Mouse (Mus musculus) embryonic facial prominence, embryonic 10.5 days (tissue): ENCODE measurements around the gene Gm525. TPM values are rescaled to one million over a fixed set of nuclear protein-coding genes. Genes with fewer than 3 reads are reported as not detected.
"Not testable (repeated sequence)": the region's sequence is repeated elsewhere in the genome, so short reads cannot be mapped to it uniquely, and the experiment has no call there.

Experiments
- DNase-seq: peaks from one replicate; pipeline ENCODE4 v3.0.0-alpha.2; 2017; ENCODE audit warnings: low spot score
- H3K27ac ChIP-seq: fragments of 300-500 bp; sonication (generic); replicated peaks from 2 replicates; pipeline ENCODE4 v1.5.1; 2016; ENCODE audit warnings: mild to moderate bottlenecking
- H3K27me3 ChIP-seq: fragments of 300-500 bp; sonication (generic); replicated peaks from 2 replicates; pipeline ENCODE4 v1.6.1; 2016; ENCODE audit warnings: low read depth, mild to moderate bottlenecking; ENCODE audit not compliant: poor library complexity, severe bottlenecking
- H3K36me3 ChIP-seq: fragments of 300-500 bp; sonication (generic); replicated peaks from 2 replicates; pipeline ENCODE4 v1.6.1; 2016; ENCODE audit warnings: mild to moderate bottlenecking, moderate library complexity
- H3K4me1 ChIP-seq: fragments of 300-500 bp; sonication (generic); 2 replicates; pipeline ENCODE4 v1.6.1; 2016
- H3K4me3 ChIP-seq: fragments of 300-500 bp; sonication (generic); 2 replicates; pipeline ENCODE4 v1.5.1; 2016; ENCODE audit warnings: mild to moderate bottlenecking, moderate library complexity
- H3K9me3 ChIP-seq: fragments of 300-500 bp; sonication (generic); 2 replicates; pipeline ENCODE4 v1.6.1; 2016; ENCODE audit warnings: mild to moderate bottlenecking
- WGBS: fragments of 180-500 bp; shearing (Covaris S2); methylation state at CpG from one replicate; pipeline ENCODE4 v1.1.7; 2016; 5-methylcytosine and 5-hydroxymethylcytosine counted together
- polyA plus RNA-seq: library from polyadenylated mRNA; unstranded; fragments of >200 nt; fragmentation: Nextera tagmentation; extraction: Ambion mirVana; gene quantifications from 2 replicates; pipeline ENCODE4 v1.2.1, GENCODE M21; 2016

Gm525 gene
- polyA plus RNA-seq, 1 experiment from 2014 or later, result not detected

DNA sequence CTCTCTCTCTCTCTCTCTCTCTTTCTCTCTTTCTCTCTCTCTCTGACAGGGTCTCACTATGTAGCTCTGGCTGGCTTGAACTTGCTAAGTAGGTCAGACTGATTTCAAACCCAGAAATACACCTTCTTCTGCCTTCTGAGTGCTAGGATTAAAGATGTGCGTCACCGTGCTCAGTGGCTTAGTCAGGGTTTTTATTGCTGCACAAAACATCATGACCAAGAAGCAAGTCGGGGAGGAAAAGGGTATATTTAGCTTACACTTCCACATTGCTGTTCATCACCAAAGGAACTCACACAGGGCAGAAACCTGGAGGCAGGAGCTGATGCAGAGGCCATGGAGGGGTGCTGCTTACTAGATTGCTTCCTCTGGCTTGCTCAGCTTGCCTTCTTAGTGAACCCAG is 9.1 kb downstream of the Gm525 start:
- WGBS, result 93% methylated on average over 3 of the region's 3 CpGs
- not testable (repeated sequence) for H3K9me3 ChIP-seq, H3K27ac ChIP-seq, H3K27me3 ChIP-seq, H3K4me3 ChIP-seq, DNase-seq, H3K36me3 ChIP-seq, H3K4me1 ChIP-seq

DNA sequence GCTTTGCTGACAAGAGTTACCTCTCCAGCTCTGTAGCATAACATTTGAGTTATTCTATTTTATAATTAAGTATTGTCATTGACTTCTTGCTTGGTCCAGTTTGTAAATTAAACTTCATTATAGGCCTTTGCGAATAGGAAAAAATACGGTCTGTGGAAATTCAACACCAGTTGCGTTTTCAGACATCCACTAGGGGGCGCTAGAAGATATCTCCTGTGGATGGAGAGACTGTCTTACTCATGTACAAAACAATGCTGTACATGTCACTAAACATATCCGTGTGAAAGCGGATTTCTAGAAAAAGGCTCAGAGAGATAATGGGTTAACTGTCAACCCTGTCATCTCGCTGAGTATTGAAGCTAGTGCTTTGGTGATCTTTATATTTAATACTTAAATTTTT is 11.0 kb downstream of the Gm525 start:
- peak; percentile 47 for DNase-seq
- Histone ChIP-seq H3K9me3 (no peaks in the 10 kb centered on the region), H3K27ac (no peak overlapping the region), H3K4me1 (peaks cover 2% of the 10 kb centered on the region; the same call in 1 of the 2 replicates), H3K36me3 (no peaks in the 10 kb centered on the region), H3K27me3 (no peaks in the 10 kb centered on the region), H3K4me3 (no peak overlapping the region)
- WGBS, result 45% methylated on average over 7 of the region's 7 CpGs

DNA sequence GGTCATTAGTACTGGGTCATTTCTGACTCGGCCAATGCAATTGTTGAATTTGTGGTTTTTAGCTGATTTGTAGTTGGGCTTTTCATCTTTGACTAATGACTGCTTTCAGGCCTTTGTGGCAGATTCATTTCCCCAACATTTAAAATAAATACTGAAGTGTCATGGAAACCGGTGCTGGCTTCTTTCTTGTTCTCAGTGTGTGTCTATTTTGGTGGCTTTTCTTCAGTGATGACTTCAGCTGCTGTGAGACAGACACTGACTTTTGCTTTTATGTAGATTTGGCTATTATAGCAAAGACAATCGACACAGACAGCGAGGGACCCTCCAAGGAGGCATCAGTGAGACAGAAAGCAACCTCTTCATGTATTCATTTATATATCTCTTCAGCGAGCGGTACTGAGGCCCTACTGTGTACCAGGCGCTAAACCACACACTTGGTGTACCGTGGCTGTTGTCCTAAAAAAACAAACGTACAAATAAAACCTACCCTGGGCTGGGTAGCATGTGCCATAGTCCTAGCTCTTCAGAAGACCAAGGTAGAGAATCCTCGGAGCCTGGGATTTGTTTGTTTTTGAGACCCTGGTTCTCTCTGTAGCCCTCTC is 12.7 kb downstream of the Gm525 start:
- Histone ChIP-seq H3K4me3 (no peak overlapping the region), H3K27ac (no peak overlapping the region), H3K27me3 (no peaks in the 10 kb centered on the region), H3K4me1 (no peaks in the 10 kb centered on the region), H3K36me3 (no peaks in the 10 kb centered on the region), H3K9me3 (no peaks in the 10 kb centered on the region)
- no peak for DNase-seq
- WGBS, result 86% methylated on average over 10 of the region's 10 CpGs

DNA sequence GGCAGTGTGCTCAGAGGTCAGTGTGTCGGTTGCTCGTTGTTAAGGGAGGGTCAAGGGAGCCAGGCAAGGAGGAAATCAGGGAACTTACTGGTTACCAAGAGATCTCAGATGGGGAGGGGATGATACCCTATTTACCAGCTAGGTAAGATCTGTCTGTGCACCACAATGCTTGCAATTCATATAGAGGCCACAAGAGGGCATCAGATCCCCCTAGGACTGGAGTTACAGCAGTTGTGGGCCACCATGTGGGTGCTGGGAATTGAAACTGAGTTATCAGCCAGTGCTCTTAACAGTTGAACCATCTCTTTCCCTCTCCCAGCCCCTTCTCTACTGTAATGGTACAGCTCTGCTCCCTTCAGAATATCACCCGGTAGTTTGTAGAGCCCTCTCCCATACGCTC is 15.1 kb downstream of the Gm525 start:
- no peaks in the 10 kb centered on the region for H3K9me3 ChIP-seq
- H3K4me1 ChIP-seq, result no peaks in the 10 kb centered on the region
- no peak for DNase-seq
- H3K27me3 ChIP-seq, result no peaks in the 10 kb centered on the region
- no peak overlapping the region for H3K27ac ChIP-seq
- no peak overlapping the region for H3K4me3 ChIP-seq
- WGBS, result 92% methylated on average over 4 of the region's 4 CpGs
- no peaks in the 10 kb centered on the region for H3K36me3 ChIP-seq

DNA sequence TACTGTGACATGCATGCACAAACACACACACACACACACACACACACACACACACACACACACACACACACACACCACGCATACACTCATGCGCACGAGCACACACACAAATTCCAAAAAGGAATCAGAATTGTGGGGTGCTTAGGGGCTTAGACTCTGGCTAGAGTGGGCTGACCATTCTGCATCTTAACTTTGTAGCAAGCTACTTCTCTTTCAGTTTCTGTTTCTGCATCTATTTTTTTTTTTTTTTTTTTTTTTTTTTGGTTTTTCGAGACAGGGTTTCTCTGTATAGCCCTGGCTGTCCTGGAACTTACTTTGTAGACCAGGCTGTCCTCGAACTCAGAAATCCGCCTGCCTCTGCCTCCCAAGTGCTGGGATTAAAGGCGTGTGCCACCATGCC is 16.7 kb downstream of the Gm525 start:
- DNase-seq, H3K36me3 ChIP-seq, H3K27me3 ChIP-seq, H3K4me1 ChIP-seq, H3K4me3 ChIP-seq, H3K27ac ChIP-seq, H3K9me3 ChIP-seq: not testable (repeated sequence)
- WGBS, result 91% methylated on average over 6 of the region's 7 CpGs

DNA sequence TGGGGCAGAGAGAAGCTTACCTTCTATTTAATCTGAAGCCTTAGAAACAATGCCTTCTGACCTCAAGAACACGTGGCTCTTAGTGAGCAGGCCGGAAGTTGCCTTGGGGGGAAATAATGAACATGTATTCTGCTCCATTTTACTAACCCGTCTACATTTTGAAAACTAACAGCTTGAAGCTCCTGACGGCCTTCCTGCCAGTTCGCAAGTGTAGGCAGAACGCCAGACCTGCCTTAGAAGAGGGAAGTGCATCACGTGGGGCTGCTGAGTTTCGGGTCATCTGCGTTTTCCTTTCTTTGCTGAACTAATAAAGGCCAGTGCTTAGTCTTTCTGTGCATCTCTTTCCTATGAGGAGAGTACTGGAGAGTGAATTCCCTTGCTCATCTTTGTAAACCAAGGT is 19.1 kb downstream of the Gm525 start:
- no peaks in the 10 kb centered on the region for H3K36me3 ChIP-seq
- DNase-seq, result no peak
- H3K9me3 ChIP-seq, result no peaks in the 10 kb centered on the region
- 82% methylated on average over 9 of the region's 9 CpGs for WGBS
- no peak overlapping the region for H3K27ac ChIP-seq
- H3K4me3 ChIP-seq, result no peak overlapping the region
- no peaks in the 10 kb centered on the region for H3K27me3 ChIP-seq
- no peaks in the 10 kb centered on the region for H3K4me1 ChIP-seq

DNA sequence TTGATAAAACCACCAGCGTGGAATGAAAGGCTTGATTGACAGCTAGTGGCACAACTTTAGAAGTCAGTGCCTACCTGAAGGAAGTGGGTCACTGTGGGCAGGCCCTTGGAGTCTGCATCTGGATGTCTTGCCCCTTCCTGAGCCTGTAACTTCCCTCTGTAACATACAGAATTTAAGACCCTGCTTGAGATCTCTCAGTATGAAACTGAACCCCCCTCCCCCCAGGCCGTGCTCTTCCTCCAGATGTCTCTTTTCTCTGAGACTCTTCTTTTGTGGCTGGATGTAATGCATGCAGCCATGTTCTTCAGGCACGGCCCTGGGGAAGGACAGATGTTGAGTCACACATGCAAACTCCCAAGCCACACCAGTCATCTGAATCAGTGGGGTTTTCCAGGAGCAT is 21.7 kb downstream of the Gm525 start:
- H3K36me3 ChIP-seq, result no peaks in the 10 kb centered on the region
- H3K9me3 ChIP-seq, result no peaks in the 10 kb centered on the region
- no peak for DNase-seq
- no peaks in the 10 kb centered on the region for H3K27me3 ChIP-seq
- 83% methylated on average over 3 of the region's 3 CpGs for WGBS
- H3K4me3 ChIP-seq, result no peak overlapping the region
- H3K27ac ChIP-seq, result no peak overlapping the region
- no peaks in the 10 kb centered on the region for H3K4me1 ChIP-seq

DNA sequence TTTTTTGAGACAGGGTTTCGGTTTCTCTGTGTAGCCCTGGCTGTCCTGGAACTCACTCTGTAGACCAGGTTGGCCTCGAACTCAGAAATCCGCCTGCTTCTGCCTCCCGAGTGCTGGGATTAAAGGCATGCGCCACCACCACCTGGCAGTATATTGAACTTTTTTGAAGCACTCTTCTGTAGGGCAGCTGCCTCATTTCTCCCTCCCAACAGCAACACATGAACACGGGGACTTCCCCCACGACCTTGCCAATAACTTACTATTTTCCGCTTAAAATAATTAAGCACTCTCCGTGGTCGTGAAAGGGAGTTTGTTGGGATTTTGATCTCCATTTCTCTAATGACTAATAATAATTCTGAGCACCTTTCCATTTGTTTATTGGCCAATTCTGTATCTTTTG is 23.7 kb downstream of the Gm525 start:
- H3K27me3 ChIP-seq, result peaks cover 16% of the 10 kb centered on the region
- H3K4me1 ChIP-seq, H3K27ac ChIP-seq: not testable (repeated sequence)

DNA sequence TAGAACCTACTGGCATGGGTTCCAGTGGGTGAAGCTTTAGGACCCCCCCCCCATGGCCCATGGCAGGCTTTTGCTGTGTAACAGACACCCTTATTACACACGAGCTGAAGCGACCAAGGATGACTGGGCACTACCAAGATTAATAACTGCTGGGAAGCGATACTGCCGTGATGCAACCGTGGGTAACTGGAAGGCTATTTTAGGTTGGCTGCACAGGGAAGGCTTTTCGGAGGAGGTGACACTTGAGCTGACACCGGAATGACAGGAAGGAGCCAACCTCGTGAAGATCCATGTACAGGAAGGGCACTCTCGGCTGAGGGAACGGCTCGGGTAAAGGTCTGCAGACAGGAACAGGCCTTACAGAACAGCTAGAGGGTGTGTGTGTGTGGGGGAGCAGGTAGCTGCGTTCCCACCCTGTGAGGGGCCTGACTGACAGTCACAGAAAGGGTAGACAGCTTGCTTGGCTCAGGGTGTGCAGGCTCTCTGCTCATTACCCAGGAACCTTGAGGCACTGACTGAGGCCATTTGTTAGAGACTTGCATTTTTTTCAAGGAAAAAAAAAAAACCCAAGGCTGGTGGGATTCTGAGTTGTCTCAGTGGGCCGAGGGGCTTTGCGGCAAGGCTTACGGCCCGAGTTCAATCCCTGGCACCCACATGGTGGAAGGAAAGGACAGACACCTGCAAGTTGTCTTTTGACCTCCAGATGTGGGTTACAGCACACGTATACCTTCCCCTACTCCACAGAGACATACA is 24.6 kb downstream of the Gm525 start:
- H3K27ac ChIP-seq, result no peak overlapping the region
- WGBS, result 86% methylated on average over 17 of the region's 17 CpGs
- H3K27me3 ChIP-seq, result peaks cover 17% of the 10 kb centered on the region
- no peaks in the 10 kb centered on the region for H3K36me3 ChIP-seq
- H3K9me3 ChIP-seq, result no peaks in the 10 kb centered on the region
- H3K4me3 ChIP-seq, result no peak overlapping the region
- H3K4me1 ChIP-seq, result peaks cover 8% of the 10 kb centered on the region
- DNase-seq, result no peak

More for the DNA sequence above, 23.7 kb downstream of the Gm525 start:
- WGBS, result 91% methylated on average over 10 of the region's 10 CpGs
- not testable (repeated sequence) for H3K9me3 ChIP-seq, DNase-seq, H3K36me3 ChIP-seq, H3K4me3 ChIP-seq

DNA sequence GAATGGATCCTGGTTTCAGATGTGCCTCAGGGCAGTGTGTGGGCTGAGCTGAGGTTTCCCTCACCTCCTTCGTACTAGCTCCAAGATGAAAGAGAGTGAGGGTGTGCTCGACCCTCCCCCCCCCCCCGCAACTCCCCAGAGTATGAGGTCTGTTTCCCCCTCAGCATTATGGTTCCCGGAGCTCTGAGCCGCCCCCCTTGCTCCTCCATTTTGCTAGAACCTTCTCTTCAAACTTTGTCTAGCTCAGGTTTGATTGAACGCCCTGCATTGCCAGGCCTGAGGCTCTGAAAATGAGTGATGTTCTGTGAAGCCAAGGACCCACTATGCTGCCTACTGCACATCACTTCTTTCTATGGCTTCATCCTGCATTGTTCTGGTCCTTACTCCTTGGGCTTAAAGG is 25.3 kb downstream of the Gm525 start:
- no peak overlapping the region for H3K4me3 ChIP-seq
- no peak overlapping the region for H3K27ac ChIP-seq
- DNase-seq, result no peak
- H3K9me3 ChIP-seq, result no peaks in the 10 kb centered on the region
- WGBS, result 79% methylated on average over 6 of the region's 6 CpGs
- peaks cover 17% of the 10 kb centered on the region for H3K27me3 ChIP-seq
- H3K36me3 ChIP-seq, result no peaks in the 10 kb centered on the region
- H3K4me1 ChIP-seq, result peaks cover 8% of the 10 kb centered on the region

DNA sequence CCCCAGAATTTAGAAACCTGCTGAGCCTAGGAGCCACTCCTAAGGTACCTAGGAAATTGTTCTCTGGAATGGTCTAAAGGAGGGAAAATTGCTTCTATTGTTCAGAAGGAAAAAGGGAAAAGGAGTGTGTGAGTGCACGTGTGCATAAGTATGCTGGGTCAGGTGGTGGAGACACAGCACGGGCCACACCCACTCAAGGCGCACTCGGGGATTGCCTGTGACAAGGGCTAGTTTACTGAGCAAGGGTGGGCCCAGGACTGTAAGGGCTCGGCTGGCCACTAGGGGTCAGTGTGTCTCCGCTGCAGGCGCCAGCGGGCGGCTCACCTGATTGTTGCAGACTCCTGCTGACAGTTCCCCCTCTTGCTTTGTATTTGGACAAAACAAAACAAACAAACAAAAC is 26.8 kb downstream of the Gm525 start:
- no peaks in the 10 kb centered on the region for H3K9me3 ChIP-seq
- DNase-seq, result peak; percentile 86
- peak overlapping the region; percentile 43 for H3K4me3 ChIP-seq
- H3K27ac ChIP-seq, result no peak overlapping the region
- H3K4me1 ChIP-seq, result peaks cover 8% of the 10 kb centered on the region
- 2% methylated on average over 9 of the region's 9 CpGs for WGBS
- H3K36me3 ChIP-seq, result no peaks in the 10 kb centered on the region
- peaks cover 17% of the 10 kb centered on the region for H3K27me3 ChIP-seq

DNA sequence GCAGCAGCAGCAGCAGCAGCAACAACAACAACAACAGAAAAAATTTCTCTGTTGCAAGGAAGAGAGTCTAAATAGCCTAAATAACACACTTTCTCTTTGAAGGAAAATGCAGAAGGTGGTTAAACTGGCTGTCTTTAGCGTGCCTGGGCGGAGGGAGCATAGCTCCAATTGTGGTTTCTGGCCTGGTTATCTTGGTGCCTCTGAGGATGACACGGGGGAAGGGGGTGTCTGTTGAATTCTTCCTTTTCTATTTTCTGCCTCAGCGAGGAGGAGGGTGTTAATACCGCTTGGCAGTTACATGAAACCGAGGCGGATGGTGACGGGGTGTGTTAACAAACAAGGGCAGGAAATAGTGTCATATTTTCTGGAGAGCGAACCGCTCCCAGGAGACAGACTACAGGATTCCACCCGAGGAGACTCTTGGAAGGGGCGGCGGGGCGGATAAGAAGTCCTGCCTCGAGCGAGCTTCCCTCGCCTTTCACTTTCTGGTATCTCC is 27.2 kb downstream of the Gm525 start:
- peaks cover 8% of the 10 kb centered on the region for H3K4me1 ChIP-seq
- peak overlapping the region; percentile 43 for H3K4me3 ChIP-seq
- H3K36me3 ChIP-seq, result no peaks in the 10 kb centered on the region
- peak; percentile 25 for DNase-seq
- H3K9me3 ChIP-seq, result no peaks in the 10 kb centered on the region
- no peak overlapping the region for H3K27ac ChIP-seq
- H3K27me3 ChIP-seq, result peaks cover 17% of the 10 kb centered on the region
- WGBS, result 46% methylated on average over 17 of the region's 17 CpGs

DNA sequence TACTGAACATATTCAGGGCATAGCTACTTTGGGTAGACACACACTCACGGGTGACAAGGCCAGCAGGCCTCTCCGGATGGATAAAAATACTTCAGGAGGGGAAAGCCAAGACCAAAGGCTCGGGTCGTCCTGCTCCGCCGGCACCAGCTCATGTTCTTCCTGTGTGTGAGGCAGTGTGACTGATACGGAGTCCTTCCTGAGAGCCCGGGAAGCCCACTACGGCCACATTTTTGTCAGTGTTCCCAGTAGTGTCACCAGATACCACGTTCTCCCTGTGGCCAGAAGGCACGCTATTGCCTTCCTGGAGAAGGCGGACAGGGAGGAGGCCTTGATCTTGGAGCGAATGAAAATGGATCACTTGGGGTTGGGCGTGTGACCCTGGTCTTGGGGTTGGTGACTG is 29.5 kb downstream of the Gm525 start:
- H3K27ac ChIP-seq, result no peak overlapping the region
- no peak for DNase-seq
- H3K4me3 ChIP-seq, result no peak overlapping the region
- no peaks in the 10 kb centered on the region for H3K9me3 ChIP-seq
- H3K27me3 ChIP-seq, result peaks cover 17% of the 10 kb centered on the region
- WGBS, result 89% methylated on average over 14 of the region's 14 CpGs
- H3K36me3 ChIP-seq, result no peaks in the 10 kb centered on the region
- H3K4me1 ChIP-seq, result peaks cover 8% of the 10 kb centered on the region
